Mouse (Mus musculus) hindbrain, embryonic 15.5 days (tissue): ENCODE measurements around the gene Fth1. TPM values are rescaled to one million over a fixed set of nuclear protein-coding genes. Genes with fewer than 3 reads are reported as not detected.

ENCODE experiments used
- ATAC-seq: fragments of 200-750 bp; cut with Nextera tagmentation; 2 replicates; pipeline ENCODE4 v1.8.0; 2017; ENCODE audit warnings: low read depth, moderate number of reproducible peaks, moderate TSS enrichment; ENCODE audit not compliant: low FRiP score
- H3K27ac ChIP-seq: fragments of 300-500 bp; sonication (generic); replicated peaks from 2 replicates; pipeline ENCODE4 v1.5.1; 2015; ENCODE audit warnings: mild to moderate bottlenecking, inconsistent platforms
- H3K27me3 ChIP-seq: fragments of 300-500 bp; sonication (generic); 2 replicates; pipeline ENCODE4 v1.6.1; 2015; ENCODE audit warnings: control low read depth, inconsistent platforms
- H3K36me3 ChIP-seq: fragments of 300-500 bp; sonication (generic); 2 replicates; pipeline ENCODE4 v1.6.1; 2015; ENCODE audit warnings: control low read depth, inconsistent platforms
- H3K4me1 ChIP-seq: fragments of 300-500 bp; sonication (generic); replicated peaks from 2 replicates; pipeline ENCODE4 v1.6.1; 2015; ENCODE audit warnings: control low read depth, inconsistent platforms
- H3K4me2 ChIP-seq: fragments of 300-500 bp; sonication (generic); 2 replicates; pipeline ENCODE4 v1.6.1; 2015; ENCODE audit warnings: moderate library complexity, mild to moderate bottlenecking, inconsistent platforms
- H3K4me3 ChIP-seq: fragments of 300-500 bp; sonication (generic); 2 replicates; pipeline ENCODE4 v1.5.1; 2015; ENCODE audit warnings: mild to moderate bottlenecking, inconsistent platforms
- H3K9ac ChIP-seq: fragments of 300-500 bp; sonication (generic); 2 replicates; pipeline ENCODE4 v1.6.1; 2015; ENCODE audit warnings: inconsistent platforms
- H3K9me3 ChIP-seq: fragments of 300-500 bp; sonication (generic); 2 replicates; pipeline ENCODE4 v1.6.1; 2016; ENCODE audit warnings: control low read depth, inconsistent platforms
- WGBS: fragments of 180-500 bp; shearing (Covaris S2); methylation state at CpG from one replicate; pipeline ENCODE4 v1.1.7; 2015; 5-methylcytosine and 5-hydroxymethylcytosine counted together
- polyA plus RNA-seq: library from polyadenylated mRNA; unstranded; fragments of >200 nt; fragmentation: Nextera tagmentation; extraction: Ambion mirVana; gene quantifications from 2 replicates; pipeline ENCODE4 v1.2.1, GENCODE M21; 2015

The Fth1 gene
- polyA plus RNA-seq, 1 experiment from 2014 or later, result 1,700 TPM

- Histone ChIP-seq H3K4me2 (peak overlapping the region; percentile 88), H3K27me3 (no peaks in the 10 kb centered on the region), H3K27ac (peak overlapping the region; percentile 45; the same call in 1 of the 2 replicates), H3K4me1 (peaks cover 28% of the 10 kb centered on the region), H3K9me3 (no peaks in the 10 kb centered on the region), H3K9ac (peak overlapping the region; percentile 72), H3K4me3 (peak overlapping the region; percentile 61), H3K36me3 (no peaks in the 10 kb centered on the region)
- WGBS, result 6% methylated on average over 44 of the region's 44 CpGs
- ATAC-seq, result peak; percentile 95
Measured at GRCm38 (mm10) chr19:10017637-10018526, 37.5 kb downstream of the Fth1 start.

GRCm38 (mm10) chr19:10018527-10018818, 38.1 kb downstream of the Fth1 start:
- peaks cover 28% of the 10 kb centered on the region for H3K4me1 ChIP-seq
- peak overlapping the region; percentile 72 for H3K9ac ChIP-seq
- no peaks in the 10 kb centered on the region for H3K36me3 ChIP-seq
- H3K4me3 ChIP-seq, result peak overlapping the region; percentile 61
- no peak overlapping the region for H3K27ac ChIP-seq
- WGBS, result 4% methylated on average over 3 of the region's 3 CpGs
- H3K9me3 ChIP-seq, result no peaks in the 10 kb centered on the region
- ATAC-seq, result no peak
- H3K27me3 ChIP-seq, result no peaks in the 10 kb centered on the region
- H3K4me2 ChIP-seq, result peak overlapping the region; percentile 88

GRCm38 (mm10) chr19:10019214-10019760, 38.9 kb downstream of the Fth1 start:
- Histone ChIP-seq H3K4me3 (peak overlapping the region; percentile 61), H3K4me2 (peak overlapping the region; percentile 88), H3K27me3 (no peaks in the 10 kb centered on the region), H3K36me3 (no peaks in the 10 kb centered on the region), H3K27ac (no peak overlapping the region), H3K9ac (no peak overlapping the region; the same call in 1 of the 2 replicates), H3K4me1 (peaks cover 28% of the 10 kb centered on the region), H3K9me3 (no peaks in the 10 kb centered on the region)
- ATAC-seq, result no peak
- 72% methylated on average over 4 of the region's 4 CpGs for WGBS

- no peak for ATAC-seq
- no peaks in the 10 kb centered on the region for H3K9me3 ChIP-seq
- 89% methylated on average over 2 of the region's 2 CpGs for WGBS
- H3K9ac ChIP-seq, result no peak overlapping the region
- no peaks in the 10 kb centered on the region for H3K27me3 ChIP-seq
- no peak overlapping the region for H3K4me3 ChIP-seq
- no peaks in the 10 kb centered on the region for H3K36me3 ChIP-seq
- H3K27ac ChIP-seq, result no peak overlapping the region
- H3K4me2 ChIP-seq, result no peak overlapping the region
- peaks cover 36% of the 10 kb centered on the region for H3K4me1 ChIP-seq
Measured at GRCm38 (mm10) chr19:10021981-10022380, 41.6 kb downstream of the Fth1 start.

GRCm38 (mm10) chr19:10022414-10023303, 42.3 kb downstream of the Fth1 start:
- Histone ChIP-seq H3K36me3 (no peaks in the 10 kb centered on the region), H3K9ac (no peak overlapping the region), H3K27me3 (no peaks in the 10 kb centered on the region), H3K4me2 (no peak overlapping the region), H3K4me3 (no peak overlapping the region), H3K9me3 (no peaks in the 10 kb centered on the region), H3K4me1 (peaks cover 35% of the 10 kb centered on the region), H3K27ac (peak overlapping the region; percentile 20; the same call in 1 of the 2 replicates)
- 58% methylated on average over 5 of the region's 5 CpGs for WGBS
- no peak for ATAC-seq

- H3K4me1 ChIP-seq, result peaks cover 30% of the 10 kb centered on the region
- no peaks in the 10 kb centered on the region for H3K9me3 ChIP-seq
- H3K36me3 ChIP-seq, result no peaks in the 10 kb centered on the region
- ATAC-seq, result no peak
- peak overlapping the region; percentile 20; the same call in 1 of the 2 replicates for H3K27ac ChIP-seq
- 70% methylated on average over 9 of the region's 9 CpGs for WGBS
- no peaks in the 10 kb centered on the region for H3K27me3 ChIP-seq
- no peak overlapping the region for H3K9ac ChIP-seq
- no peak overlapping the region for H3K4me3 ChIP-seq
- H3K4me2 ChIP-seq, result no peak overlapping the region
Measured at GRCm38 (mm10) chr19:10023304-10023758, 42.9 kb downstream of the Fth1 start.

- Histone ChIP-seq H3K4me3 (no peak overlapping the region), H3K27ac (peak overlapping the region; percentile 65), H3K9me3 (no peaks in the 10 kb centered on the region), H3K9ac (no peak overlapping the region), H3K4me2 (0 out of 2 replicates have a peak overlapping the region, but pooled peaks have one; percentile 3), H3K36me3 (no peaks in the 10 kb centered on the region), H3K4me1 (peaks cover 15% of the 10 kb centered on the region), H3K27me3 (no peaks in the 10 kb centered on the region)
- 24% methylated on average over 8 of the region's 8 CpGs for WGBS
- ATAC-seq, result peak; percentile 45; the same call in 1 of the 2 replicates
Measured at GRCm38 (mm10) chr19:10025169-10025875, 44.9 kb downstream of the Fth1 start.

- Histone ChIP-seq H3K36me3 (no peaks in the 10 kb centered on the region), H3K9ac (no peak overlapping the region), H3K4me2 (no peak overlapping the region), H3K4me1 (peaks cover 10% of the 10 kb centered on the region), H3K4me3 (no peak overlapping the region), H3K9me3 (no peaks in the 10 kb centered on the region), H3K27ac (no peak overlapping the region), H3K27me3 (no peaks in the 10 kb centered on the region)
- 95% methylated on average over 2 of the region's 2 CpGs for WGBS
- ATAC-seq, result no peak
Measured at GRCm38 (mm10) chr19:10029746-10030145, 49.3 kb downstream of the Fth1 start.

GRCm38 (mm10) chr19:10033211-10033973, 53.0 kb downstream of the Fth1 start:
- WGBS, result 37% methylated on average over 8 of the region's 8 CpGs
- no peaks in the 10 kb centered on the region for H3K27me3 ChIP-seq
- H3K4me2 ChIP-seq, result no peak overlapping the region
- H3K27ac ChIP-seq, result no peak overlapping the region
- no peak overlapping the region for H3K9ac ChIP-seq
- ATAC-seq, result peak; percentile 47; the same call in 1 of the 2 replicates
- H3K9me3 ChIP-seq, result no peaks in the 10 kb centered on the region
- H3K4me3 ChIP-seq, result no peak overlapping the region
- H3K36me3 ChIP-seq, result no peaks in the 10 kb centered on the region
- H3K4me1 ChIP-seq, result 0 out of 2 replicates have a peak, but pooled peaks cover 2% of the 10 kb centered on the region

- no peak for ATAC-seq
- WGBS, result 86% methylated on average over 5 of the region's 5 CpGs
Measured at GRCm38 (mm10) chr19:10034356-10034755, 54.0 kb downstream of the Fth1 start.

More at GRCm38 (mm10) chr19:10034356-10034755, 54.0 kb downstream of the Fth1 start:
- Histone ChIP-seq H3K9me3 (no peaks in the 10 kb centered on the region), H3K27ac (no peak overlapping the region), H3K27me3 (no peaks in the 10 kb centered on the region), H3K4me2 (no peak overlapping the region), H3K4me3 (no peak overlapping the region), H3K9ac (no peak overlapping the region), H3K36me3 (no peaks in the 10 kb centered on the region), H3K4me1 (peaks cover 6% of the 10 kb centered on the region; the same call in 1 of the 2 replicates)
